Mouse (Mus musculus) kidney, embryonic 14.5 days (tissue): ENCODE measurements around the gene Ccdc85c. TPM values are rescaled to one million over a fixed set of nuclear protein-coding genes. Genes with fewer than 3 reads are reported as not detected.

Source experiments
- ATAC-seq: fragments of 200-750 bp; cut with Nextera tagmentation; 2 replicates; pipeline ENCODE4 v1.8.0; 2017; ENCODE audit warnings: moderate number of reproducible peaks, mild to moderate bottlenecking, moderate TSS enrichment, moderate library complexity; ENCODE audit not compliant: low FRiP score, low TSS enrichment
- H3K27ac ChIP-seq: fragments of 300-500 bp; sonication (generic); 2 replicates; pipeline ENCODE4 v1.5.1; 2014; ENCODE audit warnings: low read depth, mild to moderate bottlenecking, low read length, moderate library complexity, mixed read lengths
- H3K27me3 ChIP-seq: fragments of 300-500 bp; sonication (generic); 2 replicates; pipeline ENCODE4 v1.6.1; 2014; ENCODE audit warnings: mild to moderate bottlenecking, low read length; ENCODE audit not compliant: control insufficient read depth, insufficient read depth
- H3K36me3 ChIP-seq: fragments of 300-500 bp; sonication (generic); 2 replicates; pipeline ENCODE4 v1.6.1; 2014; ENCODE audit warnings: low read length, mixed read lengths; ENCODE audit not compliant: control insufficient read depth, insufficient read depth
- H3K4me1 ChIP-seq: fragments of 300-500 bp; sonication (generic); 2 replicates; pipeline ENCODE4 v1.6.1; 2014; ENCODE audit warnings: low read length, mixed read lengths; ENCODE audit not compliant: control insufficient read depth, insufficient read depth
- H3K4me2 ChIP-seq: fragments of 300-500 bp; sonication (generic); replicated peaks from 2 replicates; pipeline ENCODE4 v1.6.1; 2014; ENCODE audit warnings: low read depth, mild to moderate bottlenecking, low read length
- H3K4me3 ChIP-seq: fragments of 300-500 bp; sonication (generic); 2 replicates; pipeline ENCODE4 v1.5.1; 2014; ENCODE audit warnings: mild to moderate bottlenecking, low read length
- H3K9ac ChIP-seq: fragments of 300-500 bp; sonication (generic); 2 replicates; pipeline ENCODE4 v1.6.1; 2014; ENCODE audit warnings: low read depth, mild to moderate bottlenecking, low read length, moderate library complexity
- H3K9me3 ChIP-seq: fragments of 300-500 bp; sonication (generic); 2 replicates; pipeline ENCODE4 v1.6.1; 2016; ENCODE audit warnings: low read length; ENCODE audit not compliant: control insufficient read depth
- WGBS: fragments of 180-500 bp; shearing (Covaris S2); extraction: QIAGEN DNeasy Blood & Tissue Kit; methylation state at CpG from one replicate; pipeline ENCODE4 v1.1.7; 2014; 5-methylcytosine and 5-hydroxymethylcytosine counted together
- polyA plus RNA-seq: library from polyadenylated mRNA; unstranded; fragments of >200 nt; fragmentation: Nextera tagmentation; extraction: Ambion mirVana; gene quantifications from 2 replicates; pipeline ENCODE4 v1.2.1, GENCODE M21; 2014

The Ccdc85c gene
- polyA plus RNA-seq, 1 experiment from 2014 or later, result 9.9 TPM

GRCm38 (mm10) chr12:108305172-108305571, 29.9 kb upstream of the Ccdc85c start:
- Histone ChIP-seq H3K27ac (no peak overlapping the region), H3K27me3 (peaks cover 24% of the 10 kb centered on the region), H3K4me1 (peaks cover 8% of the 10 kb centered on the region; the same call in 1 of the 2 replicates), H3K4me3 (no peak overlapping the region), H3K9ac (no peak overlapping the region), H3K4me2 (no peak overlapping the region), H3K9me3 (no peaks in the 10 kb centered on the region), H3K36me3 (no peaks in the 10 kb centered on the region)
- no peak for ATAC-seq
- WGBS, result 78% methylated on average over 8 of the region's 8 CpGs

GRCm38 (mm10) chr12:108303778-108304365, 28.6 kb upstream of the Ccdc85c start:
- 51% methylated on average over 6 of the region's 6 CpGs for WGBS
- Histone ChIP-seq H3K27ac (no peak overlapping the region), H3K4me2 (no peak overlapping the region), H3K9me3 (no peaks in the 10 kb centered on the region), H3K36me3 (no peaks in the 10 kb centered on the region), H3K4me1 (peaks cover 6% of the 10 kb centered on the region; the same call in 1 of the 2 replicates), H3K9ac (no peak overlapping the region), H3K27me3 (peaks cover 24% of the 10 kb centered on the region), H3K4me3 (no peak overlapping the region)
- no peak for ATAC-seq

GRCm38 (mm10) chr12:108301006-108301405, 25.8 kb upstream of the Ccdc85c start:
- peaks cover 19% of the 10 kb centered on the region for H3K27me3 ChIP-seq
- WGBS, result 80% methylated on average over 6 of the region's 6 CpGs
- ATAC-seq, result no peak
- no peak overlapping the region for H3K27ac ChIP-seq
- no peak overlapping the region for H3K4me2 ChIP-seq
- H3K4me3 ChIP-seq, result no peak overlapping the region
- no peaks in the 10 kb centered on the region for H3K9me3 ChIP-seq
- no peak overlapping the region for H3K9ac ChIP-seq
- H3K36me3 ChIP-seq, result no peaks in the 10 kb centered on the region
- H3K4me1 ChIP-seq, result peaks cover 4% of the 10 kb centered on the region; the same call in 1 of the 2 replicates

- Histone ChIP-seq H3K27ac (no peak overlapping the region), H3K36me3 (no peaks in the 10 kb centered on the region), H3K9me3 (no peaks in the 10 kb centered on the region), H3K27me3 (no peaks in the 10 kb centered on the region), H3K4me1 (no peaks in the 10 kb centered on the region), H3K4me3 (no peak overlapping the region), H3K9ac (no peak overlapping the region), H3K4me2 (no peak overlapping the region)
- 85% methylated on average over 6 of the region's 6 CpGs for WGBS
- no peak for ATAC-seq
Measured at GRCm38 (mm10) chr12:108297033-108297432, 21.8 kb upstream of the Ccdc85c start.

- Histone ChIP-seq H3K4me3 (no peak overlapping the region), H3K36me3 (no peaks in the 10 kb centered on the region), H3K9ac (no peak overlapping the region), H3K4me2 (no peak overlapping the region), H3K4me1 (no peaks in the 10 kb centered on the region), H3K9me3 (no peaks in the 10 kb centered on the region), H3K27ac (no peak overlapping the region), H3K27me3 (0 out of 2 replicates have a peak, but pooled peaks cover 6% of the 10 kb centered on the region)
- 85% methylated on average over 3 of the region's 3 CpGs for WGBS
- ATAC-seq, result no peak
Measured at GRCm38 (mm10) chr12:108294620-108295019, 19.4 kb upstream of the Ccdc85c start.

GRCm38 (mm10) chr12:108292957-108293356, 17.7 kb upstream of the Ccdc85c start:
- Histone ChIP-seq H3K27me3 (0 out of 2 replicates have a peak, but pooled peaks cover 6% of the 10 kb centered on the region), H3K4me3 (no peak overlapping the region), H3K36me3 (no peaks in the 10 kb centered on the region), H3K27ac (no peak overlapping the region), H3K4me1 (no peaks in the 10 kb centered on the region), H3K4me2 (peak overlapping the region; percentile 21; the same call in 1 of the 2 replicates), H3K9ac (no peak overlapping the region), H3K9me3 (no peaks in the 10 kb centered on the region)
- 3% methylated on average over 8 of the region's 8 CpGs for whole genome bisulfite sequencing
- peak; percentile 26; the same call in 1 of the 2 replicates for ATAC-seq

GRCm38 (mm10) chr12:108292419-108292818, 17.2 kb upstream of the Ccdc85c start:
- Histone ChIP-seq H3K9ac (no peak overlapping the region), H3K4me2 (peak overlapping the region; percentile 21; the same call in 1 of the 2 replicates), H3K9me3 (no peaks in the 10 kb centered on the region), H3K4me1 (no peaks in the 10 kb centered on the region), H3K27me3 (0 out of 2 replicates have a peak, but pooled peaks cover 6% of the 10 kb centered on the region), H3K36me3 (no peaks in the 10 kb centered on the region), H3K4me3 (no peak overlapping the region), H3K27ac (no peak overlapping the region)
- WGBS, result 15% methylated on average over 9 of the region's 9 CpGs
- ATAC-seq, result peak; percentile 61

GRCm38 (mm10) chr12:108288127-108288880, 13.1 kb upstream of the Ccdc85c start:
- H3K36me3 ChIP-seq, result no peaks in the 10 kb centered on the region
- H3K9ac ChIP-seq, result no peak overlapping the region
- no peak for ATAC-seq
- peaks cover 10% of the 10 kb centered on the region for H3K4me1 ChIP-seq
- no peaks in the 10 kb centered on the region for H3K9me3 ChIP-seq
- 57% methylated on average over 19 of the region's 19 CpGs for WGBS
- H3K27ac ChIP-seq, result no peak overlapping the region
- 0 out of 2 replicates have a peak, but pooled peaks cover 6% of the 10 kb centered on the region for H3K27me3 ChIP-seq
- no peak overlapping the region for H3K4me3 ChIP-seq
- no peak overlapping the region for H3K4me2 ChIP-seq

- Histone ChIP-seq H3K4me3 (no peak overlapping the region), H3K36me3 (no peaks in the 10 kb centered on the region), H3K9ac (no peak overlapping the region), H3K4me2 (no peak overlapping the region), H3K27me3 (0 out of 2 replicates have a peak, but pooled peaks cover 6% of the 10 kb centered on the region), H3K9me3 (no peaks in the 10 kb centered on the region), H3K4me1 (peaks cover 10% of the 10 kb centered on the region), H3K27ac (no peak overlapping the region)
- WGBS, result 91% methylated on average over 8 of the region's 8 CpGs
- no peak for ATAC-seq
Measured at GRCm38 (mm10) chr12:108287011-108287410, 11.8 kb upstream of the Ccdc85c start.
